Mouse (Mus musculus) right cerebral cortex, postnatal 10 days (tissue): ENCODE results near the gene Dlgap4.

Source experiments
- DNase-seq, 2 experiments: peaks; one replicate each; pipeline ENCODE4 v3.0.0; 2021; ENCODE audit warnings: low spot score in 2 of 2

The Dlgap4 gene

DNA sequence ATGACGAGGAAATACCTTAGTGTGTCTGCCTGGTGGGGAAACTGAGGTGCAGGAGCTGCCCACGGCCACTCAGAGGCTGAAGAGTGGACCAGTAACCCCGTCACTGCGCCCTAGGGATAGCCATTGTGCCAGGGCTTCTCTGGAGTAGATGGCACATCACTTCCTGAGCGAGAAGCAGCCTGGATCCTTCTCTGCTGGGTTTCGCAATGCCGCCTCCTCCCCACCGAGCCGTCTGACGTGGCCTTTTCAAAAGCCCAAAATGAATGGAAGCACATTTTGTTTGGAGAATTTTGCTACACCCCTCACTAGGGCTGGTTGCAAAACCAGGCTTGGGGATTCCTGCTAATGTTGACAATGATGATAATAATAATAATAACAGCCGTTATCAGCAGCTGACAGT is 4.0 kb downstream of the Dlgap4 start:
- DNase-seq = peak; percentile 54 to 62

- peak in 1 of 2 experiments; percentile 26 for DNase-seq
Measured at GRCm38 (mm10) chr2:156620874-156621273, 7.4 kb downstream of the Dlgap4 start.

DNA sequence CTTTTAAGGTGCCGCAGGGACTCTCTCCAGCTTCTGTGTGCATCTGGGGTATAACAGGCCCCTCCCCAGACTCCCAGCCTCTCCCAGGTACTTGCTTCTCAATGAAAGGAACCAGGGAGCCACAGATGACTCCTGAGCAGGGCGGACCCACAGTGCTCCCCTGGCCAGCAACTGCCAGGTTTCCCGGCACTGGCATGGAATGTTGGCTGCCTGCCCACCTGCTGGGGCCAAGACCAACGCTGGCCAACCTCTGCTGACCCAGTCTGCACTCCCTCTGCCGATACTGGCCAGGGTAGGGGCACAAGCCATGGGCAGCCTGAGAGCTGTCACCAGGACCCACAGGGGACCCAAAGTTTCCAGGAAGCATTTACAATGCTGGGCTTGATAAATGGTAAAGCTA is 7.9 kb downstream of the Dlgap4 start:
- peak; percentile 64 to 76 for DNase-seq

DNA sequence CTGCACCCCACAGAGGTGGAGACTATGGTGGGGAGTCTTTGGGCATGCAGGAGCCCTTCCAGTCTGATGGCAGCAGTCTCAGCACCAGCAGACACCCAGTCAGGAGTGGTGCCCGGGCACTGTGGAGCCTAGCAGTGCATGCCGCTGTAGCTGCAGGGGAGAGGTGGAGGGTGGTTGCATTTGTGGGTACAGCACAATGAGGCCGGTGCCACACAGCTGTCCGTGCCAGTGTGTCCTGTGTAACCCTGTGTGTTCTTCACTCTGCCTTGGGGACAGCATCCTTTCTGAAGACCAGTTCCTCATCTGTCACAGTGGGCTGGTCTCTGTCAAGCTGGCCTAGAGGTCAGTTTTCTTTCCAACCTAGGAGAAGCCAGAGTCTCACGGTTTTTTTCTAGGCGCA is 8.7 kb downstream of the Dlgap4 start:
- DNase-seq = no peak

GRCm38 (mm10) chr2:156623246-156623645 is 9.7 kb downstream of the Dlgap4 start:
- DNase-seq = no peak

DNA sequence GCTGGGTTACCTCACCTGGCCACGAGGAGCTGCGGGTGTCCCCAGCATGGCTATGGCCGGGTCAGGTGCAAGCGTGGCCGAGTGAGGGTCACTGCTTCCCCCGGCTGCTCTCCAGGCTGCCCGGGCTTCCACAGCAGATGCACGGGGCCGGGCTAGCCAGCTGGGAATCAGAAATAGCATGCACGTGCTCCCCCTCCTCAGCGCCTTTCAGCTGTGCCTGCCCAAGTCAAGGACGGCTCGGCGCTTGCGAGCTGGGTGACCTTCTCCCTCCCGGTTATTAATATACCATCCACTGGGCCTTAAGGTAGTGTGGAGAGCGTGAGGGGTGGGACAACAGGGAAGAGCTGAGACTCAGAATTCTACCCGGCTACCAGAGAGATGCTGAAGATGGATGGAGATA is 11.8 kb downstream of the Dlgap4 start:
- DNase-seq = peak in 1 of 2 experiments; percentile 47

GRCm38 (mm10) chr2:156626119-156626518 is 12.6 kb downstream of the Dlgap4 start:
- peak in 1 of 2 experiments; percentile 40 for DNase-seq

DNA sequence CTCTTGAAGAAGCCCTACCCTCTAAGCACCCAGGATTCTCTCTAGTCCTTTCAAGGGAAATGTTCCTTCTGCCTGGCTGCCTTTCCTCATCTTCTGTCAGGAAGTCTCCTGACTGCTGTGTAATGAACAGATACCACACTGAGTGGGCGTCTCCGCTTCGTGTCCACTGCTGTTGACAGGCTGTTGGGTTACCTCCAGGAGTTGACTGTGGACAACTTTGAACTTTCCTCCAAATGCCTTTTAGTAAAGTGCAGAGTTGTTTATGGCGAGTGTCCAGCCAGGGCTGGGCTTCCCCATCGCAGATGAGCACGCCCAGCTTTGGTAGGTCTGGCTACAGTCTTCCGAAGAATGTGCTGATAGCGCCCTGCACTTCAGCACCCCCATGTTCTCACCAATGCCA is 13.0 kb downstream of the Dlgap4 start:
- DNase-seq = peak in 1 of 2 experiments; percentile 46

GRCm38 (mm10) chr2:156627917-156628316 is 14.4 kb downstream of the Dlgap4 start:
- peak in 1 of 2 experiments; percentile 60 for DNase-seq

DNA sequence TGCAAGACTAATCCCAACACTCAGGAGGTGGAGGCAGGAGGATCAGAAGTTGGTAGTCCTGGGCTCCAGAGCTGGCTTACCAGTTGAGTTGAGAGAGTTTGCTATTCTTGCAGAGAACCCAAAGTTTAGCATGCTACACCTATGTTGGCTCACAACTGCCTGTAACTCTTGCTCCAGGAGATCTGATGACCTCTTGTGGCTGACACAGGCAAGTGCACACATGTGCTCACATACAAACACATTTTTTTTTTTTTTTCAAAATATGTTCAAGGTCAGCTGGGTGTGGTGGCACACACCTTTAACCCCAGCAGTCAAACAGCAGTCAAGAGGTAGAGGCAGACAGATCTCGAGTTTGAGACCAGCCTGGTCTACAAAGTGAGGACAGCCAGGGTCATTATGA is 16.8 kb downstream of the Dlgap4 start:
- DNase-seq = no peak

DNA sequence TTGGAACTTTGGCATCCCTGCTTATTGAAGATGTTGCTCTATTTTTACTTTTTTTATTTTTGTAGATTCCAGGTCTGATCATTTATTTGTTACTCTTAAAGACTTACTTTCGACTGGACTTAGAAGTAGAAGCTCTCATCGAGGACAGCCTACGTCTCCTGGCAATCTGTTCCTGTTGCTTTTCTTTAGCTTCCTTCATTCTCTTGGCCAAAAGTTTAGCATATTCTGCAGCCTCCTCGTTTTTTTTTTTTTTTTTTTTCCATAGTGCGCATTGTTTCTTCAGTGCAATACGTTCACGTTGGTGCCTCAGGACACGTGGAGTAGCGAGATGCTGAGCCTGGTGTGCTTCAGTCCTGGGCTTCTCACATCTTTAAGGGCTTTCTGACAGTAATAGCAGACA is 19.2 kb downstream of the Dlgap4 start:
- no peak for DNase-seq

DNA sequence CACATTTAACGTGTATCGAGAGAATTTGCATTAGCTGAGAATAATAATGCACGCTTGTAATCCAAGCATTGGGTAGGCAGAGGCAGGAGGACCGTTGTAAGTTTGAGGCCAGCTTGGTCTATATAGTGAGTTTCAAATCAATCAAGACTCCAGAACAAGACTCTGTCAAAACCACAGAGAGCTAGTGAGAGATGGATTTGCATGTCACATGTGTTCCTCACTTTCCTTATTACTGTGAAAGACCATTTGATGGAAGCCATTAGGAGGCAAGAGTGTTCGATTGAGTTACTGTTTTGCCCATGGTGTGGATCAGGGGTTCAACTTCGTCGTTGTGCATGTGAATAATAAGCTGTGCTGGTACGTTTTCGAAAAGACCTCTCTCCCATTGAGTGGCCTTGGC is 21.6 kb downstream of the Dlgap4 start:
- no peak for DNase-seq

DNA sequence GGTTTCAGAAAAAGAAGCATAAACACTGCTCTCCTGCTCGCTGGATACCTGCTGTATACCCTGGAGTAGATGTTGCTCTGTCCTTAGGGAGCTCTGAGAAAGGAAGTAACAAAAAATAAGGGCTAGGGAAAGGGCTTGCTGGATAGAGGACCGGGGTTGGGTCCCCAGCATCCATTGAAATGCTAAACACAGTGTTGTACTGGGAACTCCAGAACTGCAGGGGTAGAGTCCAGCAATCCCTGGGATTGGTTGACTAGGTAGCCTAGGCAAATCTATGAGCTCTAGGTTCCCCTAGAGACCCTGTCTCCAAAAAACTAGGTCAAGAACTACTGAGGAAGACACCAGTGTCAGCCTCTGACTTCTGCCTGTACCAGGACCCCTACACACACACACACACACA is 27.6 kb downstream of the Dlgap4 start:
- DNase-seq = no peak

GRCm38 (mm10) chr2:156642931-156643330 is 29.4 kb downstream of the Dlgap4 start:
- no peak for DNase-seq

DNA sequence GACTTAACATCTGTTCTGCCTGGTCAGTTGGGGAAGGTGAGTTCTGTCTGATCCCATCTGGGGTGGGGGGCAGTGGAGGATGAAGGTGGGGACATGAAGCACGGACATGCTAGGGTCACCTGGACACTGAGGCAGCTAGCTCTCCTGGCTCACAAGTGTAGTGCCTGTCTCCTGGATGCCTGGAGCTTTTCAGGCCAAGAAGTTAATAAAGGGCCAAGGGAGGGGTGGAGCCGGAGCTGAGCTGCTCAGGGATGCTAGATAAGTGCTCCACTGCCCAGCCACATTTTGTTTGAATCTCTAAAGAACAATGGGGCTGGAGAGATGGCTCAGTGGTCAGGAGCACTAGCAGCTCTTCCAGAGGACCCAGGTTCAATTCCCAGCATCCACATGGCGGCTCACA is 29.9 kb downstream of the Dlgap4 start:
- no peak for DNase-seq

DNA sequence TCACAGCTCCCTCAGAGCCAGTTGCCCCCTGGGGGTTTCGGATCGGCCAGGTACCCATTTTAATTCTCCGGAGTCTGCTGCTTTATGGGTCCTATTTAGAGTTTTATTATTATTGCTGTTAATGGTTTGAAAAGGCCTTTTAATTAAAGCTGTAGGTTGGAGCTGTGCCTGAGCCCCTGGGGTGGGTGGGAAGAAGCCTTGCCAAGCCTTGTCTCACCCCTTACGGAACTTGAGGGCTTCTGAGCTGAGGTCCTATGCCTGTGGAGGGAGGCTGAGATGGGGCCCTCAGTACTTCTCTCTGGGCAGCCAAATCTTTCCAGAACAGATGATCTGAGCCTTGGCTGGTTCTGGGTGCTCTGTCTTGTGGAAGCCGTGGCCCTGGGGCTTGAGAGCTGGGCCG is 31.6 kb downstream of the Dlgap4 start:
- DNase-seq = no peak

GRCm38 (mm10) chr2:156646877-156647276 is 33.4 kb downstream of the Dlgap4 start:
- DNase-seq = peak in 1 of 2 experiments; percentile 36

DNA sequence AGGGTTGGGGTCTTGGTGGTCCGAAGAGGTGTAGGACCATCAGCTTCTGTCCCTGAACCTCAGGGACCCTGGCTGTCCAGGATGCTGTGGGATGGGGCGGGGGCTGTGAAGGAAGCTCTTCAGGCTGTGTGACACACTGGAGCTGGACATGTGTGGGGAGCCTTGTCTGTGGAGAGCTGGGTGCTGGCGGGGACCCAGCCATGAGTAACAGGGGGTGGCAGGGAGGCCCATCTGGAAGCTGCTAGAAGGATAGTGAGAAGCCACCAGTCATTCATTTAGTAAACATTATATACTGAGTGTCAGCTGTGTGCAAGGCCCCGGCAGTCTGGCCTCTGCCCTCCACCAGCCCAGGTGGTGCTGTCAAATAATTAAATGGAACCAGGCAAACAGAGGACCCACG is 34.5 kb downstream of the Dlgap4 start:
- peak in 1 of 2 experiments; percentile 67 for DNase-seq

GRCm38 (mm10) chr2:156649450-156649849 is 35.9 kb downstream of the Dlgap4 start:
- DNase-seq = no peak

DNA sequence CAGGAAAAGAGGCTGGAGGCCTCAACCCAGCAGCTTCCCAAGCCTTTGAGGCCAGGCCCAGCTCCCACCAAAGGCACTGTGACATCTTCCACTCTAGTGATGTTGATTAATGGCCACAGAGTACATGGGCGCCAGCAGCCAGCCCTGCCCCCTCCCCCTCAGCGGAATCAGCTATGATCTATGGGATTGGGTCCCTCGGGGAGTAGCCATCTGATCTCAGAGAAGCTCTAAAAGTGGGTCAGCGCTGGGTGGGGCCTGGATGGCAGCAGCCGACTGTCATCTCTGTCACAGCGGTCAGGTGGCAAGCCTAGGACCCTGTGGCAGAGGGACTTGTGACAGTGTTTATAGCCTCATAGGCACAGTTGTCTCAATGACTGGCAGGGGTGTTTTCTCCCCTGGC is 37.5 kb downstream of the Dlgap4 start:
- DNase-seq = peak in 1 of 2 experiments; percentile 35

GRCm38 (mm10) chr2:156652841-156653240 is 39.3 kb downstream of the Dlgap4 start:
- no peak for DNase-seq

DNA sequence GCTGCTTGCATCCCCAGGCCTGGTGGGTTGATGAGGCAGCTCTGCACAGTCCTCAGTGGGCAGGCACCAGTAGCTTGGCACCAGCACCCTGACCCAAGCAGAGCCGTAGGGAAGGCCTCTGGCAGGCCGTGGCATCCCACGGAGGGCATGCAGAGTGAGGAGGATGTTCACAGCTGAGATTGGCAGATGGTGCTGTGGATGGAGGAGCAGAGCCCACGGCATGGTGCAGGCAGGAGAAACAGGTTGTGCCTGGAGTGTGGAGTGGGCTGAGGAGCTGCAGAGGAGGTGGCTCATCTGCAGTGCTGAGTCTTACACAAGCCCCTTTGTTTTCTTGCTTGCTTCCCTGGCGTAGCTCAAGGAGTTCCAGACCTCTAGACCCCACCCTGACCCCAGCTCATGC is 40.6 kb downstream of the Dlgap4 start:
- no peak for DNase-seq

DNA sequence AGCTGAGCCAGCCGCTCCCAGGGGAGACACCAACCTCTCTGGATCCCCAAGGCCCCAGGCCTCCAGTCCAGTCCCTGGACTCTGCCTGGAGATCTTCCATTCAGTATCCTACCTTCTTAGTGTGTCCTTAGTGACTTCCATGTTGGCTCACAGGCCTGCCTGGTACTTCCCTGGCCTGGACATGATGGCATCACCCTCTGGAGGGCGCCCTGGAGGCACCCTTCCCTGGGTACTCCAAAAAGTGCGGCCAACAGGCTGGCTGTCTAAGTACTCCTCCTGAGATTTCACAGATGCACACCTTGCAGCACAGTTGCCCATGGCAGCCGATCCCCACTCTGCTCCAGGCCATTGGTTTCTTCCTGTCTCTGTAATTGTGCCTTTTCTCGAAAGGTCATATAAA is 42.1 kb downstream of the Dlgap4 start:
- DNase-seq = no peak

DNA sequence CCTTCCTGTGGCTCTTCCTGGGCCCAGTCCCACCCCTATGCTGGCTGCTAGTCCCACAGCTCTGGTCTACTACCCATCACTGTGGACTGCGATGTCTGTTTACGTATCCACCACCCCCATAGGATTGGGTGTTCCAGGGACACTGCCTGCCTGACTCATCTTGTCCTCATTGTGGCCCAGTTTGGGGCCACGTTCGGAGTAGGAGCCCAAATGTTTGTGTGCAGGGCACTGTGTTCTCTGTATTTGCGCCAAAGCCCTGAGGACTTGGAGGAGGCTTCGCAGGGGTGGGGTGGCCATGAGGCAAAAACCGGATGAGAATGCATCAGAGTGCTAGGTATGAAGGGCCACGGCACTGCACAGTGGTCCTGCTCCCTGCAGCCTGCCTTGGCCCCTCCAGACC is 44.0 kb downstream of the Dlgap4 start:
- no peak for DNase-seq

DNA sequence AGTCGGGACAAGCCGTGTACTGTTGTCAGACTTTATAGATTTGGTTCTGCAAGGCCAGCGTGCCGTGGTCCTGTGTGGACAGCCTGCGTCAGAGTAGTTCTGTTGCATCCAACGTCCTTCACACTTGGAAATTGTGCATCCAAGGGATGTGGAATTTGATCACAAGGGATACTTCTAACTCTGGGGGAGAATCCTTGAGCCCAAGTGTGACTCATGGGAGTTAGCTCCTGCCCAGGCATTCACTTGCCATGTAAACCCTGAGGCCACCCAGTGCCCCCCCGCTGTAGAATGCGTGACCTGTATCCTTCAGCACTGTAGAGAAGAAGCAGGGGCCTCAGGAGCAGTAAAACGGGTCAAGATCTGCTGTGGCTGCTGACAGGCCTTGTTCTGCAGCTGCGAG is 44.7 kb downstream of the Dlgap4 start:
- no peak for DNase-seq
